Mouse (Mus musculus): ENCODE results near the gene Sema3a. TPM values are rescaled to one million over a fixed set of nuclear protein-coding genes. Genes with fewer than 3 reads are reported as not detected.
"Not testable (repeated sequence)": the region's sequence is repeated elsewhere in the genome, so short reads cannot be mapped to it uniquely, and the experiment has no call there.

The Sema3a gene
- polyA plus RNA-seq, 1 experiment from 2014 or later, result 8.0 TPM

DNA sequence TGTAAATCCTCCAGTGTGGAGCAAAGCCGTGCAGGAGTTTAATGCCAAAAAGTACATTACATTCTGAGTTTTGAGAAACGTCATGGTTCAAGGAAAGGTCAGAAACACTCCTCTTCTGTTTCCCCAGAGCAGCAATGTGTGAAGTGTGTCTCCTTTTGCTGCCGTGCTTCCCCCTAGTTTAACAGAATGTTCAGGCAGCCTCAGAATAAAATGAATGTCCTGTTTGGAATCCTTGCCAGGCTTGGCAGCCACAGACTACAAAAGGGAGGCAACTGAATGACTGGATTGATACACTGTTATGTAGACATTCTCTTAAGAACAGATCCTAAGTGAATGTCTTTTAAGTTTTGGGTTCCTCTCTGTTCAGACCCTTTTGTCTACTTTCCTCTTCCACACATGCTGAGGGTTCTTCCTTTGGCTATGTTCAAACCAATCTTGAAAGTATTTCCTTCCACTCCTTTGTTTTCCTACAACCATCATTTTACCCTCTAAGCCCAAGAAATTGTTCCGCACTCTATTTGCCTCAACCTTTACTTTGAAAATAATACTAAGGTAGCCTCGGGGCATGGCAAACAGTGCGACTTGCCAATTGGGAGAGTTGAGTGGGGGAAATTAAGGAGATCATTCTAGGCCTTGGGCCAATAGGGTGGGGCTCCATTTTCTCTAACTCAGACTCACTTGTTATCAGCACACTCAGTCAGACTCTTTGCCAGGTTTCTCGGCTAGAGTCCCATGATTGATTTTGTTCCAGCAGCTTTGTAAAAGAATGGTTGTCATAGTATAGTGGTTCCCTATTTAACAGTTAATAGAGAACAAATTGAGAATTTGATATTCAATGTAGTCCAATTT lies 345.1 kb downstream of the Sema3a start:
- H3K27ac ChIP-seq (ENCODE audit: low read length), result peak overlapping the region; percentile 67
- WGBS, result 36% methylated on average over 7 of the region's 7 CpGs
- no peaks in the 10 kb centered on the region for H3K9me3 ChIP-seq (replicated peaks; ENCODE audit: control insufficient read depth, low read length)
- H3K4me2 ChIP-seq (ENCODE audit: low read depth, low read length), result no peak overlapping the region
- H3K4me3 ChIP-seq (ENCODE audit: low read length), result no peak overlapping the region
- no peak overlapping the region for H3K9ac ChIP-seq (ENCODE audit: low read length)
- H3K27me3 ChIP-seq (ENCODE audit: control insufficient read depth, insufficient read depth, low read length), result no peaks in the 10 kb centered on the region
- peak; percentile 79 for ATAC-seq (replicated peaks; ENCODE audit: extremely low read depth, insufficient read depth, low FRiP score)
- peaks cover 7% of the 10 kb centered on the region; the same call in 1 of the 2 replicates for H3K4me1 ChIP-seq (ENCODE audit: control insufficient read depth, insufficient read depth, low read length)
- H3K36me3 ChIP-seq (ENCODE audit: control insufficient read depth, insufficient read depth), result no peaks in the 10 kb centered on the region

DNA sequence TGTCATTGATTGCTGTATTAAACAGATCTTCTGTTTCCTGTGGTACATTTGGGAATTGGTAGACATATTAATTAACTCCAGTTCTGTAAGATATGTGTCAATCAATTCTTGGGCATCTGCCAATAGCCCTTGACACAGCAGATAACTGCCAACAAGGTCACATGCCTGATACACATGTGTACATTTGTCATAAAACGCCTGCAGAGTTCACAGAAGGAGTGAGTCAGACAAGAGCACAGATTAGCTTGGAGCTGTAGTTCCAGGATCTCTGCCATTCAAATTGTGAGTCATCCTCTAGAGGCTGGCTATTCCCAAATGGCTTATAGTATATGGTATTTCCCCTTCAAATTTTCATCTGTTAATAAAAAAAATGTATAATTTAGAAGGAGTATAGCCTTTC lies 352.4 kb downstream of the Sema3a start:
- no peak overlapping the region for H3K9ac ChIP-seq (ENCODE audit: low read length)
- no peak overlapping the region for H3K4me3 ChIP-seq (ENCODE audit: low read length)
- H3K9me3 ChIP-seq (replicated peaks; ENCODE audit: control insufficient read depth, low read length), result no peaks in the 10 kb centered on the region
- ATAC-seq (replicated peaks; ENCODE audit: extremely low read depth, insufficient read depth, low FRiP score), result no peak
- WGBS, result 19% methylated on average over 1 of the region's 1 CpGs
- H3K36me3 ChIP-seq (ENCODE audit: control insufficient read depth, insufficient read depth), result no peaks in the 10 kb centered on the region
- H3K4me2 ChIP-seq (ENCODE audit: low read depth, low read length), result no peak overlapping the region
- no peak overlapping the region for H3K27ac ChIP-seq (ENCODE audit: low read length)
- H3K27me3 ChIP-seq (ENCODE audit: control insufficient read depth, insufficient read depth, low read length), result no peaks in the 10 kb centered on the region
- no peaks in the 10 kb centered on the region for H3K4me1 ChIP-seq (ENCODE audit: control insufficient read depth, insufficient read depth, low read length)

DNA sequence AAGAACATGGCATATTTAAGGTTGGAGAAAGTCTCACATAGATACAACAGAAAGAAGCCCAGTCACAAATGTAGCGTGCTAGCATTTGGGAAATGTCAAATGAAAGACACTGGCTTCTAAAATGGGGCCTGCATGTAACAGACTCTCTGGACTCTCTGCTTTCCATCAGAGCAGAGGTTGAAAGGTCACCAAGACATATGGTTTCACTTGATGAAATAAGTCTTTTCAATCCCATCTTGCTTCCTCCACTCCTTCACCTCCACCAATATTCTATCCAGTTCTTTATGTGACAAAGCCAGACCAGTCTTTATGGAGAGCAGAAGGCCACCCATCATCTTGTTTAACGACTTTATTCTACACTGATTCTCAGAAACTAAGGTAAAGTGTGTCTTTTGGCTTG lies 363.5 kb downstream of the Sema3a start:
- Histone ChIP-seq H3K4me2 (ENCODE audit: low read depth, low read length) (no peak overlapping the region), H3K9ac (ENCODE audit: low read length) (no peak overlapping the region), H3K27me3 (ENCODE audit: control insufficient read depth, insufficient read depth, low read length) (no peaks in the 10 kb centered on the region), H3K4me3 (ENCODE audit: low read length) (no peak overlapping the region), H3K27ac (ENCODE audit: low read length) (no peak overlapping the region), H3K36me3 (ENCODE audit: control insufficient read depth, insufficient read depth) (no peaks in the 10 kb centered on the region), H3K4me1 (ENCODE audit: control insufficient read depth, insufficient read depth, low read length) (0 out of 2 replicates have a peak, but pooled peaks cover 5% of the 10 kb centered on the region), H3K9me3 (replicated peaks; ENCODE audit: control insufficient read depth, low read length) (no peaks in the 10 kb centered on the region)
- no peak for ATAC-seq (replicated peaks; ENCODE audit: extremely low read depth, insufficient read depth, low FRiP score)
- 79% methylated on average over 2 of the region's 2 CpGs for WGBS

DNA sequence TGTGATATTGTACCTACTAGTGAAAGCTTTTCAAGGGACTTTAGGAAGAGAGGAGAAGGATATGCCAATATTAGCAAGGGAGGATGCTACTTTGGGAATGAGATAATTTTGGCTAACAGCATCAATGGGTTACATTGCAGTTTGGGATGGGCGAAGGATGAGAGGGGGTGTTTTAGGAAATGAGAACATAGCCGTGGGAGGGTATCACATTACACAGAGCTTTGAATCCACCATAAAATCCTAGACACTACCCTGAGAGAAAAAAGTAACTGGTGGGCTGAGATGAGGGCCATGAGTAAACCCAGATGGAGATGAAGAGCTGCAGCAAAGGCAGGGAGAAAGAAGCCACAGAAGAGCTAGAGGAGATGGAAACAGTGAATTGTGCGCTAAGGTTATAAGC lies 370.8 kb downstream of the Sema3a start:
- not testable (repeated sequence) for H3K27me3 ChIP-seq (ENCODE audit: control insufficient read depth, insufficient read depth, low read length); H3K9me3 ChIP-seq (replicated peaks; ENCODE audit: control insufficient read depth, low read length); H3K36me3 ChIP-seq (ENCODE audit: control insufficient read depth, insufficient read depth); H3K27ac ChIP-seq (ENCODE audit: low read length); H3K4me3 ChIP-seq (ENCODE audit: low read length); H3K4me2 ChIP-seq (ENCODE audit: low read depth, low read length); H3K9ac ChIP-seq (ENCODE audit: low read length); ATAC-seq (replicated peaks; ENCODE audit: extremely low read depth, insufficient read depth, low FRiP score); H3K4me1 ChIP-seq (ENCODE audit: control insufficient read depth, insufficient read depth, low read length)
- WGBS, result 83% methylated on average over 3 of the region's 3 CpGs

DNA sequence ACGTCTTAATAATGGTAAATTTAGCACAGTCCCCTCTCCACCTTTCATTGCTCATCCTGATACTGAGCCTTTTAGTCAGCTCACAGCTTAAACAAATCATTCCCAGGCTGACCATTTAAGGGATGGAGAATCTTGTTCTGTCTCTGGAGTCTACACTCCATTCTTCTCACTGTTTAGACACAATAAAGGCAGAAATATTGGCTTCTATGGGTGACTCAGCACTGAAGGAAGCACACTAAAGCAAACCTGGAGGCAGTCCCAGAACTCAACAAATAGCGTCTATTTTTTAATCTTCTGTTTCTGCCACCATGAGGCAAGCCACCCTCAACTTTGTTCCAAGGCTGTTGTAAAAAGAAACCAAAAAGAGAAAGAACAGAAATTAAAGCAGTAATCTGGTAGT lies 374.6 kb downstream of the Sema3a start:
- H3K27me3 ChIP-seq (ENCODE audit: control insufficient read depth, insufficient read depth, low read length), result no peaks in the 10 kb centered on the region
- H3K9ac ChIP-seq (ENCODE audit: low read length), result no peak overlapping the region
- no peak overlapping the region for H3K4me3 ChIP-seq (ENCODE audit: low read length)
- ATAC-seq (replicated peaks; ENCODE audit: extremely low read depth, insufficient read depth, low FRiP score), result no peak
- no peaks in the 10 kb centered on the region for H3K4me1 ChIP-seq (ENCODE audit: control insufficient read depth, insufficient read depth, low read length)
- H3K9me3 ChIP-seq (replicated peaks; ENCODE audit: control insufficient read depth, low read length), result no peaks in the 10 kb centered on the region
- no peak overlapping the region for H3K4me2 ChIP-seq (ENCODE audit: low read depth, low read length)
- H3K36me3 ChIP-seq (ENCODE audit: control insufficient read depth, insufficient read depth), result no peaks in the 10 kb centered on the region
- no peak overlapping the region for H3K27ac ChIP-seq (ENCODE audit: low read length)
- 53% methylated on average over 2 of the region's 2 CpGs for WGBS

DNA sequence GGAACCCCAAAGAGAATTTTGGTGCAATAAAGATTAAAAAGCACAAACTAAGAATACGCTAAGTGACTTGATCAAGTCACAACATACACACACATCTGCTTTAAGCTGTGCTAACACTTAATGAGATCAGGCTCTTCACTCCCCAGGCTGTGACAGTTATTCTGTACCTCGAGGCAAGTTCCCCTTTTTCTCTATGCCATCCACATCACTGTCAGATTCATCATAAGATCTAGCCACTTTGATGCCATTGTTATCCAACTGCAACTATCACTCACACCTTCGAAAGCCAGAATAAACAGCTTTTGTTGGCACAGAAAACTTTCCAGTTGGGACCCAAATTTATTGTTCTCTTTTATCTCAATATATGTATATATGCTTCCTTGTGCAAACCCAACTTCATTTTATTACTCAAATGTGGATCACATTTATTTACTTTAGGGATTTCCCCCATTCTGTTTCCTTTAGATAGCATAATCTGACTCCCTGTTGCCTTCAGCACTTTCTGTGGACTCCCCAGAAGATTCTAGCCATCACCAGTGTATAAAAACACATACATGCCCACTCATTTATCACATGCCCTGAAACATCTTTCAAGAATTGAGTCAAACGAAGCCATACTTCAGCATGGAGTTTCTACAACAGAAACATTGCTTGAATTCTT lies 380.8 kb downstream of the Sema3a start:
- no peak for ATAC-seq (replicated peaks; ENCODE audit: extremely low read depth, insufficient read depth, low FRiP score)
- 56% methylated on average over 4 of the region's 4 CpGs for WGBS
- no peaks in the 10 kb centered on the region for H3K27me3 ChIP-seq (ENCODE audit: control insufficient read depth, insufficient read depth, low read length)
- no peaks in the 10 kb centered on the region for H3K36me3 ChIP-seq (ENCODE audit: control insufficient read depth, insufficient read depth)
- no peak overlapping the region for H3K9ac ChIP-seq (ENCODE audit: low read length)
- H3K4me3 ChIP-seq (ENCODE audit: low read length), result no peak overlapping the region
- no peak overlapping the region for H3K4me2 ChIP-seq (ENCODE audit: low read depth, low read length)
- no peaks in the 10 kb centered on the region for H3K4me1 ChIP-seq (ENCODE audit: control insufficient read depth, insufficient read depth, low read length)
- no peak overlapping the region for H3K27ac ChIP-seq (ENCODE audit: low read length)
- no peaks in the 10 kb centered on the region for H3K9me3 ChIP-seq (replicated peaks; ENCODE audit: control insufficient read depth, low read length)

DNA sequence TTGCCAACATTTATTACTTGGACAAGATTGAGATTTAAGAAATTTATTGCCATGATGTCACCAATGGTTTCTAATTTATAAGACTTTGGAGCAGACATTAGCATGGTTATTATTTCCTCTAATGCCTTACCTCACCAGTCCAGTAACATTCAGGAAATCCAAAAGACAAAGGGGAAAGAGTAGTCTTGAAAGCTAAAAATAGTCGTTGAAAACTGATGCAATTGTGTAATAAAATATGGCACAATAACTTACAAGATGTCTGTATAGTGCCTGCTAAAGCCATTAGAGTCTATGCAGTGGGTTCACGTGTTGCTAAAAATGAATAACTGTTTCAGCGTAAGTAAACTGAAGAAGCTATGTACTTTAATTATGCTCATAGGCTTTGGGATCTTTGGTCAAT lies 383.9 kb downstream of the Sema3a start:
- WGBS, result 73% methylated on average over 3 of the region's 3 CpGs

DNA sequence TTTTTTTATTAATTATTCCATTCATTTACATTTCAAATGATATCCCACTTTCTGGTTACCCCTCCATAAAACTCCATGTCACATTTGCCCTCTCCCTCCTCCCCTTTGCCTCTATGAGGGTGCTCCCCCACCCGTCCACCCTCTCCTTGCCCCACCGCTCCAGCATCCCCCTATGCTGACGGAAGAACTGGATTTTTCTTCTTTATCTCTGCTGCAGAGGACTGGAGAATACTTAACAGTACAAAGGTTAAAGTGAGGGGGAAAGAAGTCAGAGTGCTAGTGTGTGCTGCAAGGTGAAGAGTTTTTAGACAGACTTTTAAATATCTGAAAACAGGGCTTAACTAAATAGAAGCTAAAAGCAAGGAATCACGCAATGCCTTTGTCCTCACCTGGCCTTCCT lies 391.8 kb downstream of the Sema3a start:
- Histone ChIP-seq H3K4me1 (ENCODE audit: control insufficient read depth, insufficient read depth, low read length) (no peaks in the 10 kb centered on the region), H3K27ac (ENCODE audit: low read length) (no peak overlapping the region), H3K36me3 (ENCODE audit: control insufficient read depth, insufficient read depth) (no peaks in the 10 kb centered on the region), H3K4me2 (ENCODE audit: low read depth, low read length) (no peak overlapping the region), H3K9me3 (replicated peaks; ENCODE audit: control insufficient read depth, low read length) (no peaks in the 10 kb centered on the region), H3K4me3 (ENCODE audit: low read length) (no peak overlapping the region), H3K9ac (ENCODE audit: low read length) (no peak overlapping the region), H3K27me3 (ENCODE audit: control insufficient read depth, insufficient read depth, low read length) (no peaks in the 10 kb centered on the region)
- no peak for ATAC-seq (replicated peaks; ENCODE audit: extremely low read depth, insufficient read depth, low FRiP score)
- 83% methylated on average over 4 of the region's 4 CpGs for WGBS

More for the DNA sequence above, 383.9 kb downstream of the Sema3a start:
- H3K4me2 ChIP-seq (ENCODE audit: low read depth, low read length), result no peak overlapping the region
- H3K9me3 ChIP-seq (replicated peaks; ENCODE audit: control insufficient read depth, low read length), result no peaks in the 10 kb centered on the region
- H3K27ac ChIP-seq (ENCODE audit: low read length), result no peak overlapping the region
- no peaks in the 10 kb centered on the region for H3K36me3 ChIP-seq (ENCODE audit: control insufficient read depth, insufficient read depth)
- no peak overlapping the region for H3K4me3 ChIP-seq (ENCODE audit: low read length)
- no peaks in the 10 kb centered on the region for H3K4me1 ChIP-seq (ENCODE audit: control insufficient read depth, insufficient read depth, low read length)
- no peaks in the 10 kb centered on the region for H3K27me3 ChIP-seq (ENCODE audit: control insufficient read depth, insufficient read depth, low read length)
- ATAC-seq (replicated peaks; ENCODE audit: extremely low read depth, insufficient read depth, low FRiP score), result no peak
- H3K9ac ChIP-seq (ENCODE audit: low read length), result no peak overlapping the region

DNA sequence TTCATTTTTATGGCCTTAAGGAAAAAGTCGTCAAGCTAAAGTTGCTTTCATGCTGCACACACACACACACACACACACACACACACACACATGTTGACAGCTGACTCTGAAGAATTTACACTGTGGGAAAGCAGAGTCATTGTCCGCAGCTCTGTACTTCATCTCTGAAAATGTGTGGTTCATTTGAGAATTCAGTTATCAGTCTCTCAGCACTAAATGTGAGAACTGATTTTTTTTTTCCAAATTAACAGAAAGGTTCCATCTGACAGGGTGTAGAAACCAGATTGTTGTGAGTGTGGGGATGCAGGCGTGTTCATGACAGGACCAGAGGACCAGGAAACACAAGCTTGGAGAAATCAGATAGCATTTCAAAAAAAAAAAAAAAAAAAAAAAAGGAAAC lies 400.4 kb downstream of the Sema3a start:
- Histone ChIP-seq H3K27me3 (ENCODE audit: control insufficient read depth, insufficient read depth, low read length) (no peaks in the 10 kb centered on the region), H3K4me3 (ENCODE audit: low read length) (no peak overlapping the region), H3K36me3 (ENCODE audit: control insufficient read depth, insufficient read depth) (no peaks in the 10 kb centered on the region), H3K4me1 (ENCODE audit: control insufficient read depth, insufficient read depth, low read length) (no peaks in the 10 kb centered on the region), H3K27ac (ENCODE audit: low read length) (no peak overlapping the region), H3K9ac (ENCODE audit: low read length) (no peak overlapping the region), H3K4me2 (ENCODE audit: low read depth, low read length) (no peak overlapping the region), H3K9me3 (replicated peaks; ENCODE audit: control insufficient read depth, low read length) (no peaks in the 10 kb centered on the region)
- ATAC-seq (replicated peaks; ENCODE audit: extremely low read depth, insufficient read depth, low FRiP score), result no peak
- WGBS, result 46% methylated on average over 3 of the region's 3 CpGs
